Mouse (Mus musculus) 3T3-L1 (cell line): ENCODE measurements around the gene Mfsd1.

ENCODE experiments used
- DNase-seq: peaks from one replicate; pipeline ENCODE4 v3.0.0-alpha.2; 2015; ENCODE audit warnings: low read depth, low spot score

Gene Mfsd1

GRCm38 (mm10) chr3:67624629-67625028, 42.1 kb downstream of the Mfsd1 start:
- DNase-seq: peak; percentile 26

DNA sequence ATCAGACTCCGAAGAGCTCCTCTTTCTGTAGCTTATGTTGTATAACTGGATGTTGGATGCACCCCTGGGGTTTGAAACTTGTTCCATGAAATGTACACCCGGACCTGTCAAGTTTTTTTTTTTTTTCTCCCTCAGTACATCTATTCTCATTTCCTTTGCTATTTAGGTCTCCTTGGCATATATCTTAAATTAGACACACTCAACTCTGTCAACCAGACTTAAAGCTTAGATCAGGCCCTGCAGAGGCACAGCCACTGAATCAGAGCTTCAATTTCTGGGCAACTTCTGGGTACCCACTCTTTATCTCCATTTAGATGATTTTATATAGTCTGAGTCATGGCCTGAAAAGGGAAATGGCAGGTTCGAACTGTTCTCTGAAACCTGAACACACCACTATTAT, 60.6 kb downstream of the Mfsd1 start:
- no peak for DNase-seq

DNA sequence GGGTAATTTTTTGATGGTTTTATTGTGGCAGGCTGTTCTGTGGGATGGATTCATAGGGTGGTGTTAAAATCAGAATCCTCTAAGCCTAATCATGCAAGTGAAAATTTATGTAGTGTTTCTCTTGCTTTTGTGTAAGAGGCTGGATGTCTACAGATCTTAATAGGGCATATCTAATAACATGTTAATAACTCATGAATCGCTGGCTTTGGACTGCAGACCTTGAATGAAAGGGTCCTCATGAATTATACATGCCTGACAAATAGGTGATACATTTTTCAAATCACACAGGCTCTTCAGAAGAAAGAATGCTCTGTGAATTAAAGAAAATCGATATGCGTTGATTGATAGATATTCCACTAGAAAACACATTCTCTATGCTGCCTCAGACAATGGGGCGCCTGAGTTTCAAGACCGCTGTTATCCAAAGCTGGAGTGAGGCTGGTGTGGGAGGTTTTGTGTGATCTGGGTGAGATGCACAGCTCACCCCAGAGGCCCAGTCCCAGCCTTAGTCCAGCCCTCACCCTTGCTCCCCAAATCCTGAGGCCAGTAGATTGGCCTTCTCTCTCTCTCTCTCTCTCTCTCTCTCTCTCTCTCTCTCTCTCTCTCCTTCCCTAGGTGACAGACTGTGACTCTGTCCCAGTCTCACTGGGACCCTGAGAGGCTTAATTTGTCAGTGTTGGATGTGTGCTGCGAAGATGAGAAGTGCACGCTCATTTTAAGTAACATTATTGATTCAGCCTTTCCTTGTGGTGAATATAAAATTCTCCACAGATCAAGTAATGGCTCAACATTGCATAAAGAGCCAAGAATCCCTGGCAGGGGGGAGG, 63.3 kb downstream of the Mfsd1 start:
- no peak for DNase-seq
